Mouse (Mus musculus): ENCODE results near the gene Gtf3c1.

Gtf3c1 gene

GRCm38 (mm10) chr7:125707186-125707585 is 394 bp downstream of the Gtf3c1 start:
- no peak for DNase-seq (ENCODE audit: low spot score)

- no peak for DNase-seq (ENCODE audit: low spot score)
Measured at GRCm38 (mm10) chr7:125702791-125703190, 4.8 kb downstream of the Gtf3c1 start.

- DNase-seq (ENCODE audit: low spot score) = no peak
Measured at GRCm38 (mm10) chr7:125694056-125694455, 13.5 kb downstream of the Gtf3c1 start.

DNA sequence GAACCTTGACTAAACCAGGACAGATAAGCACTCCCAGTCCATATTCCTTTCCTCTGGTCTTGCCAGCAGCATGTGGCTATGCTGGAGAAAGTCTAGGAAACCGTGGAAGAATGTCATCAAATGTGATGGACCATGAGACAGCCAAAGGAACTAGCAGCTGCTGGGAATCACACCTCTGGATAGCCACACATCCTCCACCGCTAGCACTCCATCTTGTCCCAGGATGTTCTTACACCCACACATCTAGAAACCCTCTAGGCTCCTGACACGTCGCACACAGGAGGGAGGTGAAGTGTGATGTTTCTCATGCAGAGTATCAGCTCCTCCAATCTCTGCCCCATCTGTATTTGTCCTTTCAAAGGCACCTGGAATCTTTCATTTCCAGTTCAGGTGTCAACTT is 17.1 kb downstream of the Gtf3c1 start:
- DNase-seq (ENCODE audit: low spot score) = no peak

DNA sequence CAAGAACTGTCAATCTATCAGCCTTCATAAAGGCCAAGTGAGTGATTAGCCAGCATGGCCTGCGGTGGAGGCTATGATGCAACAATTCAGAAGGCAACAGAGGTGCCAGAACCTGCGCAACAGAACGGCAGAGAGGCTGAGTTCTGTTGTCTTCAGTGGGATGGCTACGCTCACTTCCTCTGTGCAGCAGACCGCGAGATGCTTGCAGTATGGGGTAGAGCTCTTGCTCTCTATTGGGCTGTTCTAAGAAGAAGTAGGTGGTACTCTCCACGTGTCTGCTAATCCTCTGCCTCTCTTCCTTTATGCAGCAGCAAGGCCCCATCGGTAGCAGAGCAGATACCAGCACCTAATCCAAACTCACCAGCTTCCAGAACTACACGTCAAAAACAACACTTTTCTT is 27.6 kb downstream of the Gtf3c1 start:
- no peak for DNase-seq (ENCODE audit: low spot score)

- DNase-seq (ENCODE audit: low spot score) = no peak
Measured at GRCm38 (mm10) chr7:125678756-125679155, 28.8 kb downstream of the Gtf3c1 start.

- DNase-seq (ENCODE audit: low spot score) = peak; percentile 32
Measured at GRCm38 (mm10) chr7:125674916-125675315, 32.7 kb downstream of the Gtf3c1 start.

DNA sequence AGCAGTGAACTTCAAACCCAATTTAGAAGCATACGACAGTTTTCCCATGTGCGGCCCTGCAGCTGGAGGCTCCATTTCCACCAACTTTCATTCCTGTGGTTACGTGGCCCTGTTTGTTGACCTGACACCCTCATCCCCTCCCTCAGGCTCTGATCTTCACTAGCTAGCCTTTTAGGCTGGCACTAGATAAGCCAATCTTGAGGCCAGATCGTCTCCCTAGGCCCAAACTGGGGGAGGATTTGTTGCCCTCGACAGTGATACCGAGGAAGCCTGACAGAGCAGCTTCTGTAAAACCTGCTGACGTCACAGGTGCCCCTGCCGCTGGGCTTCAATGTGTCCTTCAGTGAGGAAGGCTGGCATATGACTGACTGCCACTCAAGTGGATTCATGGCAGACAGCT is 36.2 kb downstream of the Gtf3c1 start:
- no peak for DNase-seq (ENCODE audit: low spot score)

- DNase-seq (ENCODE audit: low spot score) = no peak
Measured at GRCm38 (mm10) chr7:125670865-125671264, 36.7 kb downstream of the Gtf3c1 start.

DNA sequence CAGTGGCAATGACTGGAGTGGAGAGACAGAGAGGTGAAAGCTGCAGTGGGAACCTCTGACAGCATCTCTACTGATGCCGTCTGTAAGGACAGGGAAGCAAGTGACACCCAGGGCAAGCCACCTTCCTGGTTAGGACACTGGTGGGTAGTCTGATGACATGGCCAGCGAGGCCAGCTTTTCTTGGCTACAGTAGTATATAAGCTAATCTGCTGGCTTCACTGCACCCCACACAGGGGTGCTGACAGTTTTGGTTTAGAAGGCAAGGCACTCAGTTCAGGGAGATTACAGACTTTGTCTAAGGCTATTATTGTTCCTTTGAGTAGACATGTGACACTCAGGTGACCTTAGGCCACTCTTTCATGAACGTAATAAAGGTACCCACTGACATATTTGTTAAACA is 43.9 kb downstream of the Gtf3c1 start:
- no peak for DNase-seq (ENCODE audit: low spot score)

GRCm38 (mm10) chr7:125657511-125657910 is 50.1 kb downstream of the Gtf3c1 start:
- DNase-seq (ENCODE audit: low spot score) = no peak

DNA sequence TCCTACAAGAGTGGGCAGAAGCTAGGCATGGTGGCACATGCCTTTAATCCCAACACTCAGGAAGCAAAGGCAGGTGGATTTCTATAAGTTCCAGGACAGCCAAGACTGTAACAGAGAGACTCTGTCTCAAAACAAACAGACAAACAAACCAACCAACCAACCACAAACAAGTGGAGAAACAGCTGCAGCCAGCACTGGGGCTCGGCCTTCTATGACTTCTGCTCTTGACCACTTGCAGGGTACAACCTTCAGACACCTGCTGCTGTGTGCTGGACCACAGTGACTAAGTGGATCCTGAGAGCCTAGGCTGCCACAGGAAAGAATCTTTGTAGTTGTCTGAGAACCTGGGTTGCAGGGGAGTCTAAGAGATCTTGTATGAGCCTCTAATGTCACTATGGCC is 58.6 kb downstream of the Gtf3c1 start:
- no peak for DNase-seq (ENCODE audit: low spot score)

DNA sequence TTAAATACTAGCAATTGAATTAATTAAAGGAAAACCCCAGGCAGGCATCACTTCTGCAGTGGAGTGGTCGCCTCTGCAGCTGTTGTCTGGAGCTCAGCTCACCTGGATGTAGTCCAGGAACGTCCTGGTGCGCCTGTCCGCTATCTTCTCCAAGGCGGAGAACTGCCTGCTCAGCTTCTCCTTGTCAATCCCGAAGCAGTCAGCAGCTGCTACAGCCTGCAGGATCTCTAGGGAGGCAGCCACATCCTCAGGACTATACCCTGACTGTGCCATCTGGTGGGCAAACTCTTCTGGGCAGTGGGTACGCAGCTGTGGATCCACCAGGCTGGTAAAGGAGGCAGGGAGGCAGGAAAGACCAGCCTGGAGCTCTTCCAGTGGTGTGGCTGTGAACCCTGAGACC is 62.2 kb downstream of the Gtf3c1 start:
- no peak for DNase-seq (ENCODE audit: low spot score)

- no peak for DNase-seq (ENCODE audit: low spot score)
Measured at GRCm38 (mm10) chr7:125643880-125644279, 63.7 kb downstream of the Gtf3c1 start.

DNA sequence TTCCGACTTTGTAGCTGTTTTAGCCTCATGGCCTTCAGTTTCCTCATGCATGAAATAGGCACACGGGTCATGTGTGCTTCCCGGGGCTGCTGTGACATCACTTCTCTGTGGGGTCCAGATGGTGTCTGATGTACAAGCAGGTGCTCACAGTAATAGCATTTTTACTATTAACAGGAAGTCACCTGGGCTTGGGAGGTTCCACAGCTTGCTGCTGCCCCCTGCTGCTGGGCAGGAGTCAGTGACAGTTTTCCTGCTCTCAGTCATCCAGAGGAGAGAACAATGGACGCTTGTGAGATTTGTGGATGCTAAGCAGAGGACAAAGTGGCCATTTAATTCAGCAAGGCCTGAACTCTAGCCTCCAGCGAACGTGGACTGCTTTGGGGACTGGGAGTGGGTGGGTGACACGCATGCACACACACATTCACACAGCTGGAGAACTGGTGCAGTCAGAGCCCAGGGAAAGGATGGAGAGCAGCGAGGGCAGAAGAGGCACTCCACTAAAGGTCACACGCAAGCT is 68.7 kb downstream of the Gtf3c1 start:
- peak; percentile 60 for DNase-seq (ENCODE audit: low spot score)

- no peak for DNase-seq (ENCODE audit: low spot score)
Measured at GRCm38 (mm10) chr7:125638376-125638775, 69.2 kb downstream of the Gtf3c1 start.

DNA sequence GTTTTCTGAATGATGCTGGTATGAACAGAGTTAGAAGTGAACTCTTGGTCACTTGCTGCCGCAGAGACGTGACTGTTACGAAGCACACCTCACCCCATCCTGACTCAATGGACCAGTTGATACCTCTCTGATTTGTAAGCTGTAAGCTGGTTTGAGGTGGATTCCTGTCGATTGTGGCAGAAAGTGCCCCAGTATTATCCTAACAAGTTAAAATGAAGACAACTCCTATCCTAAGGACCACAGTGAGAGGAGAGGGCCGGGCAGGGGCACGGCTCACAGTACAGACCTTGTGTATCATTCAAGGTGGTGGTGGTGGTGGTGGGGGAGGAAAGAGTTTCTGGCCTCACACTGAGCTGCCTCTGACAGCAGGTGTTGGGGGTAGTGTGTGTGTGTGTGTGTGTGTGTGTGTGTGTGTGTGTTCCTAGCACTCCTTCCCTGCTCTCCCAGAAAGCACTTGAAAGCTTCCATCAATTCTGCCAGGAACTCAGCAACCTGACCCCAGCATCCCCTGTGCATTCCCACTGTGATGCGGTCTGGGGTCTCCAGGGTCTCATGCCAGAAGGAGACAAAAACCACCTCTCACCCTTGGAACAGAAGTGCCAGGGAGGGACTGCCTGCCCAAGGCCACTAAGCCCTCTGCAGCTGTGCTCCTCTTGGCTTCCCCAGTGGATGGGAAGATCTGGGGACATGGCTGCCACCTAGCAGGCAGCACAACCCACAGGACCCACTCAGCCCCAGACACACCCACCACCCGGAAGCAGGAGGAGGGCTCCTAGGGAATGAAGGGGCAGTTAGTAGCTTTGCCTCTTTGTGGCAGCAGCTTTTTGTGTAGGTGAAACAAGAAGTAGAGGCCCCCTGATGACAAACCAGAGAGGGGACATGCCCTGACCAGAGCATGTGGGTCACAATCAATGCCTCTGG is 70.1 kb downstream of the Gtf3c1 start:
- no peak for DNase-seq (ENCODE audit: low spot score)

DNA sequence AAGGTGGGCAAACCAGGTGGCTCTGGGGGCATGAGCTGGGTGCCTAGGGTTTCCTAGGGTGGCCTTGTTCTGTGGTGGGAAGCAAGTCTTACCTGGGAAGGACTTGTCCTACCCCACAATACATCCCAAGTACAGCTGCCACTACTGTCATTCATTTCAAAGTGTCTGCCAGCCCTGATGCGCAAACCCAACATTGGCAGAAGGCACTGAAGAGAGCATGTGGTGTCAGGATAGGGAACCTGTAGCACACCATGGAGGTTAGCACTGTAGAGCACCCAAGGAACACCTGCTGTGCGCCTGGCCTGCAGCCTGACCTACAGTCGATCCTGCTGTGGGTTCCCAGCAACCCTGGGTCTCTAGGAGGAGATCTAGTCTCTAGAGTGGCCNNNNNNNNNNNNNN is 76.6 kb downstream of the Gtf3c1 start:
- DNase-seq (ENCODE audit: low spot score) = no peak

DNA sequence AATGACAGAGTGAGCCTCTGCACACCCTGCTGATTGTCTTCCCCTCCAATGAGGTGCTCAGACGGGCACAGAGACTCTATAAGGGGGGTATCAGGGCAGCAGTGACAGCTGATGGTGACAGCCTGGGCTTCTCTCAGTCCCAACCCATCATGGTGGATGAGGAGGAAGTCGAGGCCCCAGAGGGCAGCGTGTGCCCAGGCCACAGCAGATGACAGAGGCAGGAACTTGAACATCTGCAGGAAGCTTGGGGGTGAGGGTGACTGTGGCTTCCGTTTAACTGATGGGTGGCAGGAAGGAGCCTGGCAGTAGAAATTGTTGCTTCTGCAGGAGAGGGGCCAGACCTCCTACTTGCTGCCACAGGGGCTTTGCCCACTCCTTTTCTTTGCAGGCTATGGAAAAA is 77.3 kb downstream of the Gtf3c1 start:
- DNase-seq (ENCODE audit: low spot score) = peak; percentile 49

GRCm38 (mm10) chr7:125625829-125626228 is 81.8 kb downstream of the Gtf3c1 start:
- DNase-seq (ENCODE audit: low spot score) = no peak

DNA sequence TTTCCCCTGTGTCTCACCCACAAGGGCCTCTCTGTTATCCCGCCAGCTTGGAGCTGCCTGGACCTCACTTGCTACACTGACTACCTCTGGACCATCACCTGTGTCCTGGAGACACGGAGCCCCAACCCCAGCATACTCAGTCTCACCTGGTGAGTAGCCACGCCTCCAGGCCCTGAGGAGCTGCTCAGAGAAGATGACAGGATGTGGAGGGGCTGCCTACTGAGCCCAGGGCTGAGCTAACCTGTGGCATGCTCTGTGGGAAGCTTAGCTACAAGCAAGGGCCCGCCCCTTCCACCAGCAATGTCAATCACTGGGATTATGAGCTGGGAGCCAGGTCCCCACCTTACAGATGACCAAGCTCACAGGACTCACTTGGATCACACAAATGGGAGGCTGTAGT is 82.4 kb downstream of the Gtf3c1 start:
- no peak for DNase-seq (ENCODE audit: low spot score)

GRCm38 (mm10) chr7:125622741-125623685 is 84.6 kb downstream of the Gtf3c1 start:
- DNase-seq (ENCODE audit: low spot score) = no peak

- DNase-seq (ENCODE audit: low spot score) = no peak
Measured at GRCm38 (mm10) chr7:125620077-125620476, 87.5 kb downstream of the Gtf3c1 start.
